Mouse (Mus musculus) kidney, postnatal 0 days (tissue): ENCODE data around the gene Ergic2. TPM values are rescaled to one million over a fixed set of nuclear protein-coding genes. Genes with fewer than 3 reads are reported as not detected.

Source experiments
- ATAC-seq: fragments of 200-750 bp; cut with Nextera tagmentation; replicated peaks from 2 replicates; pipeline ENCODE4 v1.8.0; 2017; ENCODE audit warnings: low read depth, moderate number of reproducible peaks, moderate TSS enrichment, moderate library complexity; ENCODE audit not compliant: low FRiP score
- DNase-seq: peaks from one replicate; pipeline ENCODE4 v3.0.0-alpha.2; 2016; ENCODE audit warnings: low spot score
- H3K27ac ChIP-seq: fragments of 300-500 bp; sonication (generic); 2 replicates; pipeline ENCODE4 v1.5.1; 2014; ENCODE audit warnings: mild to moderate bottlenecking
- H3K27me3 ChIP-seq: fragments of 300-500 bp; sonication (generic); 2 replicates; pipeline ENCODE4 v1.6.1; 2014; ENCODE audit warnings: low read length, mixed read lengths; ENCODE audit not compliant: insufficient read depth
- H3K36me3 ChIP-seq: fragments of 300-500 bp; sonication (generic); 2 replicates; pipeline ENCODE4 v1.6.1; 2014; ENCODE audit warnings: low read length, mixed read lengths; ENCODE audit not compliant: insufficient read depth
- H3K4me1 ChIP-seq: fragments of 300-500 bp; sonication (generic); replicated peaks from 2 replicates; pipeline ENCODE4 v1.6.1; 2014; ENCODE audit warnings: antibody characterized with exemption, low read length, mixed read lengths; ENCODE audit not compliant: insufficient read depth
- H3K4me2 ChIP-seq: fragments of 300-500 bp; sonication (generic); 2 replicates; pipeline ENCODE4 v1.6.1; 2014; ENCODE audit warnings: mild to moderate bottlenecking, low read length, moderate library complexity, mixed read lengths
- H3K4me3 ChIP-seq: fragments of 300-500 bp; sonication (generic); replicated peaks from 2 replicates; pipeline ENCODE4 v1.5.1; 2014; ENCODE audit warnings: low read depth, low read length
- H3K9ac ChIP-seq: fragments of 300-500 bp; sonication (generic); 2 replicates; pipeline ENCODE4 v1.6.1; 2014; ENCODE audit warnings: low read depth, low read length
- H3K9me3 ChIP-seq: fragments of 300-500 bp; sonication (generic); replicated peaks from 2 replicates; pipeline ENCODE4 v1.6.1; 2016; ENCODE audit warnings: low read length, inconsistent platforms, mixed read lengths
- CTCF ChIP-seq: IDR thresholded peaks from 2 replicates; pipeline ENCODE4 v1.5.1; 2016; ENCODE audit warnings: antibody characterized with exemption, low read depth, mild to moderate bottlenecking, moderate library complexity
- WGBS: fragments of 180-500 bp; shearing (Covaris S2); extraction: QIAGEN DNeasy Blood & Tissue Kit; methylation state at CpG from one replicate; pipeline ENCODE4 v1.1.7; 2014; 5-methylcytosine and 5-hydroxymethylcytosine counted together
- polyA plus RNA-seq: library from polyadenylated mRNA; unstranded; fragments of >200 nt; fragmentation: Nextera tagmentation; extraction: Ambion mirVana; gene quantifications from 2 replicates; pipeline ENCODE4 v1.2.1, GENCODE M21; 2015

Gene Ergic2
- polyA plus RNA-seq, 1 experiment from 2014 or later = 258 TPM

- H3K9me3 ChIP-seq = no peaks in the 10 kb centered on the region
- TF ChIP-seq CTCF = no peak
- H3K27me3 ChIP-seq = no peaks in the 10 kb centered on the region
- DNase-seq (no peak), ATAC-seq (no peak)
- H3K27ac ChIP-seq = no peak overlapping the region
- 88% methylated on average over 6 of the region's 6 CpGs for WGBS
- H3K4me1 ChIP-seq = no peaks in the 10 kb centered on the region
- H3K9ac ChIP-seq = no peak overlapping the region
- H3K4me3 ChIP-seq = no peak overlapping the region
- no peaks in the 10 kb centered on the region for H3K36me3 ChIP-seq
- no peak overlapping the region for H3K4me2 ChIP-seq
Observed at GRCm38 (mm10) chr6:148139288-148139995, 72.7 kb downstream of the Ergic2 start.

- 28% methylated on average over 9 of the region's 9 CpGs for WGBS
- no peak overlapping the region for H3K9ac ChIP-seq
- no peaks in the 10 kb centered on the region for H3K27me3 ChIP-seq
- no peaks in the 10 kb centered on the region for H3K36me3 ChIP-seq
- no peaks in the 10 kb centered on the region for H3K9me3 ChIP-seq
- H3K4me2 ChIP-seq = no peak overlapping the region
- TF ChIP-seq CTCF = peak; percentile 98
- H3K4me3 ChIP-seq = no peak overlapping the region
- peak; percentile 66 for ATAC-seq
- no peaks in the 10 kb centered on the region for H3K4me1 ChIP-seq
- H3K27ac ChIP-seq = no peak overlapping the region
- peak; percentile 90 for DNase-seq
Observed at GRCm38 (mm10) chr6:148135769-148136382, 76.3 kb downstream of the Ergic2 start.

DNA sequence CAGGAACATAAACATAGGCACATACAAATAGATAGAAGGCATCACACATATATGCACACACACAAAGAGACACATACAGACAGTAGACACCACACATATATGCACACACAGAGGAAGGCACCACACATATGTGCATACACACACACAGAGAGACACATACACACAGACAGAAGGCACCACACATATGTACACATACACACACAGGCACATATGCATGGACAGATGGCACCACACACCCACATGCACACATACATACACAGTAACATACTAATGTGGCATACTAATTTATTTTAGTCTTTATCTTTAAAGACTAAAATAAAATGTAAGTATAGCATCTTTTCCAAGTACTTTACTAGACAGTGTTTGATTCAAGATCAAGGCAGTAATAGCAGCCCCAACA, 78.6 kb downstream of the Ergic2 start:
- no peak for ATAC-seq
- H3K9ac ChIP-seq = no peak overlapping the region
- no peak overlapping the region for H3K4me2 ChIP-seq
- H3K27ac ChIP-seq = no peak overlapping the region
- no peaks in the 10 kb centered on the region for H3K9me3 ChIP-seq
- no peak for TF ChIP-seq CTCF
- no peaks in the 10 kb centered on the region for H3K36me3 ChIP-seq
- DNase-seq = no peak
- no peaks in the 10 kb centered on the region for H3K4me1 ChIP-seq
- no peak overlapping the region for H3K4me3 ChIP-seq
- no peaks in the 10 kb centered on the region for H3K27me3 ChIP-seq

DNA sequence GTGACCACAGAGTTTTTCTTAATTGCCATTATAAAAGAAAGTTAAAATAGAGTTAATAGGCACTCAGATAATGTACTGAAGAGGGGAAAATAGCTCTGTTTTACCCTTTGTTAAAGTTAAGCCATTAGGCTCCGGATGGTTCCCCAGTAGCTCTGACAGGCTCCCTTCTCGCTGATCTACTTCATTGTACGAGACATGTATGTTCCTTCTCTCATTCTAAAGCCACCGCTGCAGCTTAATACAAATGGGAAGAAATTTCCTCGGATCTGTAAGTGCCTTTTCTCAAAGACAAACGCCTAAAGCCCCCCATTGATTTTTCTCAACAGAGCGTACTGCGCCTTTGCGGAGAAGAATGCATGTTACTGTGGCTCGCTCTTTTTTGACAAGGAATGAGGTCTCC, 79.9 kb downstream of the Ergic2 start:
- DNase-seq (no peak), ATAC-seq (no peak)
- H3K4me3 ChIP-seq = no peak overlapping the region
- WGBS = 79% methylated on average over 10 of the region's 10 CpGs
- H3K4me1 ChIP-seq = no peaks in the 10 kb centered on the region
- H3K4me2 ChIP-seq = no peak overlapping the region
- H3K27me3 ChIP-seq = no peaks in the 10 kb centered on the region
- no peak for TF ChIP-seq CTCF
- no peaks in the 10 kb centered on the region for H3K36me3 ChIP-seq
- no peaks in the 10 kb centered on the region for H3K9me3 ChIP-seq
- no peak overlapping the region for H3K9ac ChIP-seq
- H3K27ac ChIP-seq = no peak overlapping the region

Other genes starting within 250 kb of the Ergic2 start
- gene Far2, start 165.1 kb downstream of the Ergic2 start, polyA plus RNA-seq = 2.4 and 3.2 TPM in 2 replicates
- 1.1 and 1.4 TPM in 2 replicates for gene Tmtc1, start 232.0 kb upstream of the Ergic2 start, polyA plus RNA-seq